Mouse (Mus musculus) kidney, adult 2 months (tissue): ENCODE results near the gene Olfr1200. TPM values are rescaled to one million over a fixed set of nuclear protein-coding genes. Genes with fewer than 3 reads are reported as not detected.

ENCODE experiments used
- DNase-seq: peaks from one replicate; pipeline ENCODE4 v3.0.0; 2021
- H3K27ac ChIP-seq: fragments of 200-500 bp; 2 replicates; pipeline ENCODE4 v1.5.1; 2012; ENCODE audit warnings: low read depth, low read length, control low read depth, inconsistent platforms; ENCODE audit not compliant: insufficient read depth
- H3K27me3 ChIP-seq: fragments of 200-500 bp; replicated peaks from 2 replicates; pipeline ENCODE4 v1.6.1; 2012; ENCODE audit warnings: mild to moderate bottlenecking, moderate library complexity, low read length, inconsistent platforms; ENCODE audit not compliant: control insufficient read depth, insufficient read depth
- H3K36me3 ChIP-seq: fragments of 200-500 bp; 2 replicates; pipeline ENCODE4 v1.6.1; 2012; ENCODE audit warnings: mild to moderate bottlenecking, moderate library complexity, low read length, inconsistent platforms; ENCODE audit not compliant: control insufficient read depth, insufficient read depth
- H3K4me1 ChIP-seq: fragments of 200-500 bp; 2 replicates; pipeline ENCODE4 v1.6.1; 2011; ENCODE audit warnings: low read length; ENCODE audit not compliant: control insufficient read depth, insufficient read depth
- H3K4me3 ChIP-seq: fragments of 200-500 bp; 2 replicates; pipeline ENCODE4 v1.5.1; 2011; ENCODE audit warnings: mild to moderate bottlenecking, low read depth, low read length, control low read depth; ENCODE audit not compliant: insufficient read depth
- CTCF ChIP-seq: fragments of 200-500 bp; conservative IDR thresholded peaks from 2 replicates; pipeline ENCODE4 v1.5.1; 2011; ENCODE audit warnings: low read depth, mild to moderate bottlenecking, control low read depth, low read length, moderate library complexity, mixed read lengths; ENCODE audit not compliant: insufficient read depth, insufficient read length
- POLR2A ChIP-seq: fragments of 200-500 bp; IDR thresholded peaks from one replicate; pipeline ENCODE4 v1.6.1; 2011; ENCODE audit warnings: low read depth, low read length, control low read depth
- WGBS: fragments of 180-500 bp; shearing (Covaris S2); methylation state at CpG from one replicate; pipeline ENCODE4 v1.1.7; 2018; 5-methylcytosine and 5-hydroxymethylcytosine counted together
- polyA plus RNA-seq: library from polyadenylated mRNA; depleted of rRNA; stranded (reverse); fragments of >200 nt; gene quantifications from 2 replicates; pipeline ENCODE4 v1.2.3, GENCODE M21; 2012; rRNA removed

Gene Olfr1200
- polyA plus RNA-seq = not detected in 2 replicates

DNA sequence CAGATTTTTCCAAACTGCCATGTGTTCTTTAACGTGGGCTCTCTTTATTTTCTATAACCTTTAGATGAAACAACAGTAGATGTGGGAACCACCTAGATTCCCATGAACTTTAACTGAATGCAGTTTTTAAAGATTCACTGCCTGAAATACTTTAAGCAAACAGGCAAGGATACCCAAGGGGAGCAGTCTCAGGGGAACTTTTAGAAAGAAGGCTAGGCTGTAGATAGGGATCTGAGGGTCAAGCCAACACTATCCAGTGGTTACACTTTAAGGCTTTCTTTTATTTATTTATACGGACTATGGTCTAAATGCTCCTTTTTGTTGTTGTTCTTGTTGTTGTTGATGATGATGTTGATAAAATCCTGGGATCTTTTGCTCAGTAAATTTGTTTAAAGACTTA is at the start of gene Olfr1200:
Gene Olfr1200 (minus strand): TSS at position 101 of the 400 bp plus-strand sequence.
- Histone ChIP-seq H3K36me3 (no peaks in the 10 kb centered on the region), H3K4me1 (no peaks in the 10 kb centered on the region), H3K4me3 (no peak within 1 kb of the TSS), H3K27ac (no peak within 1 kb of the TSS), H3K27me3 (no peaks in the 10 kb centered on the region)
- DNase-seq = no peak
- 65% methylated on average over 2 of the region's 2 CpGs for WGBS
- TF ChIP-seq CTCF (no peak), POLR2A (no peak)

DNA sequence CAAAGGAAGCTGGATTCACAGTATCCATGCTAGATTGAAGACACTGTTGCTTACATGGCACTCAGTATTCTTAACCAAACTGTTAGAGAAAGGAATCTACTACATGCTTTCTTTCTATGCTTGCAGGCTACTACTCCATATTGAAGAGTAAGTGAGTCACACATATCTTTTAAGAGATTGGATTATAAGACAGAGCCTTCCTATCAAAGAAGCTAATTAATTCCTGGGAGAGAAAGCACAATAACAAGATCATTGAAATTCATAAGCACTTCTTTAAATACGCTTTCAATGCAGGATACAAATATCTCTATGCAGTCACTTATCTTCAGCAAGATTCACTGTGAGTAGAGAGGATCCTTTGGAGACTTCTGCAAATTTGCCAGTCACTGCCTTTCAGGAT is 43.9 kb upstream of the Olfr1200 start, which contains the start of gene Olfr1202:
Gene Olfr1202 (plus strand): TSS at position 301 of the 400 bp plus-strand sequence.
- no peak within 1 kb of the TSS for H3K4me3 ChIP-seq
- no peak for TF ChIP-seq CTCF
- no peak within 1 kb of the TSS for H3K27ac ChIP-seq
- H3K27me3 ChIP-seq = no peaks in the 10 kb centered on the region
- DNase-seq = no peak
- no peaks in the 10 kb centered on the region for H3K4me1 ChIP-seq
- H3K36me3 ChIP-seq = no peaks in the 10 kb centered on the region
- 67% methylated on average over 1 of the region's 1 CpGs for WGBS

DNA sequence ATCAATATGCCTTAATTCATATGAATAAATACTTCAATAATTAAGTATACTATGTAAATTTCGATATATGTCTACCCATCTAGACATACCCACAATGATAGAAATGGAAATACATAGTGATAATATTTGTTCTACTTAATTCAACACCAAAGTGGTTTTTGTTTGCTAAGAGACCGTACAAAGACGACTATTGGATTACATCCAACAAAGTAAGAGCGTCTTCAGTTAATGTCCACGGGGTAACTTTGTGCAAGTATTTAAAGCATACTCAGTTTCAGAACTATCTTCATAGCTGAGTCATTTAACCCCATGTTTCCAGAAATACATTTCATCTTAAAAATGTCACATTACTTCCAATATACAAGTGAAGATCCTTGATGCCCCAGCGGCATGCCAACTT is 22.4 kb upstream of the Olfr1200 start, which contains the start of gene Olfr1201:
Gene Olfr1201 (plus strand): TSS at position 301 of the 400 bp plus-strand sequence.
- Histone ChIP-seq H3K27ac (no peak within 1 kb of the TSS), H3K4me3 (no peak within 1 kb of the TSS), H3K27me3 (no peaks in the 10 kb centered on the region), H3K4me1 (no peaks in the 10 kb centered on the region), H3K36me3 (no peaks in the 10 kb centered on the region)
- WGBS = 80% methylated on average over 6 of the region's 6 CpGs
- no peak for DNase-seq
- no peak for TF ChIP-seq POLR2A
- no peak for TF ChIP-seq CTCF

DNA sequence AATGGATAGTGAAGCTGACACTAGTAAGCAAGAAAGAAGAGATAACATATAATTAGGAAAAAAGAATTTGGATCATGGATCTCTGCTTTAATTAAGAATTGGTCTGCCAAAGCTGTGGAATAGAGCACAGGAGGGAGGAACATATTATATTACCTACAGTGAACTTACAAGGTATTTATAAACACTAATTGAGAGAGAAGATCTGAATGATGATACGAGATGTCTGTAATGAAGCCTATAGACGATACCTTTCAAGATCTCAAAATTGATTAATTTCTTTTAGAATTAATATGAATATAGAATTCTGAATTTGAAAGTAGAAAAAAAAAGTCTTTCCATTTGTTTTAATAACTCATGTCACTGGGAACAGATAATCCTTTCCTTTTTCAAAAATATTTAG is 9.9 kb downstream of the Olfr1200 start, which contains the start of gene Olfr1199:
Gene Olfr1199 (minus strand): TSS at position 101 of the 400 bp plus-strand sequence.
- Histone ChIP-seq H3K4me1 (no peaks in the 10 kb centered on the region), H3K27ac (no peak within 1 kb of the TSS), H3K27me3 (no peaks in the 10 kb centered on the region), H3K4me3 (no peak within 1 kb of the TSS), H3K36me3 (no peaks in the 10 kb centered on the region)
- DNase-seq = no peak
- 68% methylated on average over 2 of the region's 2 CpGs for WGBS
- TF ChIP-seq POLR2A (no peak), CTCF (no peak)

DNA sequence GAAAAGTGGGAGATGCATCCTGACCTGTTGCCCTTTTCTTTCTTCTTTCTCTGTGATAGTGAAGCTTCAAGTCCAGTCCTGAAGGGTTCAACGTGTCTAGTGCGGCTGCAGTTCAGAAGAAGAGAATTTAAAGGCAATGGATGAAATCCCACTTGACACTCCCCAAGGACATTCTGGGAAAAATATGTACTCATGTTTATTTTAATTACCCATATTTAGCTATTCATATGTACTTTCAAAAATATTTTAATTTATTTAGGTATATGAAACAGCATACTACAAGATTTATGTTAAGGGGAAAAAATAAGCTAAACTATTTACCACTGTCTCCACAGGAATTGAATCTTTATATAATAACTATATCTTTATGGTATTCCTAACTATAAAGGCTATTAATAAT is 19.0 kb downstream of the Olfr1200 start, which contains the start of gene Olfr1198:
Gene Olfr1198 (minus strand): TSS at position 101 of the 400 bp plus-strand sequence.
- 94% methylated on average over 2 of the region's 2 CpGs for WGBS
- TF ChIP-seq POLR2A (no peak), CTCF (no peak)
- no peak for DNase-seq

DNA sequence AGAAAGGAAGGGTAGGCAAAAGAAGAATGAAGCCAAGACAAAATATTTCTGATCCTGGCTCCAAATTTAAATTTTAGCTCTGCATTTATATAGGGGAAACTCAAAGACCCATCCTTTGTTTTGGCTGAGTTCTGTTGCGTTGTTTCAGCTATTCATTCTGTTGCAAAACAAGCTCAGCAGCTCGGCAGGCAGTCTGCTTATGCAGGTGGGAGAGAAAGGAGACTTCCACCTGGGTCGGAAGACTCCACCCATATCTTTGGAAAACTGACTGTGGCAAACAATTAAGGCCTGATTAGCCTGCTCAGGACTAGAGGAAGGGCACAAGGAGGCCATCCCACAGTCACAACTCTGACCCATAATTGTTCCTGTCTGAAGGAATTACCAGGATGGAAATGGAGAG is 26.9 kb downstream of the Olfr1200 start:
- H3K4me3 ChIP-seq = no peak overlapping the region
- H3K27me3 ChIP-seq = no peaks in the 10 kb centered on the region
- no peak for TF ChIP-seq CTCF
- TF ChIP-seq POLR2A = no peak
- WGBS = 63% methylated on average over 3 of the region's 3 CpGs
- no peak for DNase-seq
- no peaks in the 10 kb centered on the region for H3K36me3 ChIP-seq
- H3K27ac ChIP-seq = no peak overlapping the region
- H3K4me1 ChIP-seq = no peaks in the 10 kb centered on the region

More for the DNA sequence above, 19.0 kb downstream of the Olfr1200 start, which contains the start of gene Olfr1198:
- H3K27ac ChIP-seq = no peak within 1 kb of the TSS
- H3K36me3 ChIP-seq = no peaks in the 10 kb centered on the region
- H3K4me3 ChIP-seq = no peak within 1 kb of the TSS
- H3K27me3 ChIP-seq = no peaks in the 10 kb centered on the region
- H3K4me1 ChIP-seq = no peaks in the 10 kb centered on the region

DNA sequence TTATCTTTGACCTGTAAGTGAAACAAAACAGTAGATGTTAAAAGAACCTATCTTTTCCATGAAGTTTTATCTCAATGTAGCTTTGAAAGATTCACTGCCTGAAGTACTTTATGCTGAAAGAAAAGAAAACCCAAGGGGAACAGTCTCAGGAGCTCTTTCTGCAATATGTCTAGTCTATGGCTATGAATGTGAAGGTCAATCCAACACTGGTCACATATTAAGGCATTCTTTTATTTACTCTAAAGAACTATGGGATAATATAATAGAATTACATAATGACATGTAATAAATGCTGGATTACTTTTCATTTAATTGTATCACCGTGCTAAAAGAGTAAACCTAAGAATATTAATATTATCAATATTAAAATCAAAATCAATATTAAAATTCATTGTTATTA is 38.0 kb downstream of the Olfr1200 start, which contains the start of gene Olfr1197:
Gene Olfr1197 (minus strand): TSS at position 101 of the 400 bp plus-strand sequence.
- Histone ChIP-seq H3K27me3 (no peaks in the 10 kb centered on the region), H3K27ac (no peak within 1 kb of the TSS), H3K4me1 (no peaks in the 10 kb centered on the region), H3K36me3 (no peaks in the 10 kb centered on the region), H3K4me3 (no peak within 1 kb of the TSS)
- no peak for DNase-seq
- TF ChIP-seq CTCF = no peak
- TF ChIP-seq POLR2A = no peak
- 84% methylated on average over 1 of the region's 1 CpGs for WGBS

Other genes starting within 250 kb of the Olfr1200 start
- gene Olfr1188, start 213.6 kb downstream of the Olfr1200 start, polyA plus RNA-seq = not detected in 2 replicates
- gene Olfr1189, start 184.0 kb downstream of the Olfr1200 start, polyA plus RNA-seq = not detected in 2 replicates
- gene Olfr1191-ps1, start 129.9 kb downstream of the Olfr1200 start, polyA plus RNA-seq = not detected in 2 replicates
- not detected in 2 replicates for gene Olfr1192-ps1, start 122.0 kb downstream of the Olfr1200 start, polyA plus RNA-seq
- gene Olfr1193, start 94.9 kb downstream of the Olfr1200 start, polyA plus RNA-seq = not detected in 2 replicates
- not detected in 2 replicates for gene Olfr1195, start 81.3 kb downstream of the Olfr1200 start, polyA plus RNA-seq
- gene Olfr1196, start 65.9 kb downstream of the Olfr1200 start, polyA plus RNA-seq = not detected in 2 replicates
- gene Olfr1197, start 38.1 kb downstream of the Olfr1200 start, polyA plus RNA-seq = not detected in 2 replicates
- gene Olfr1198, start 19.1 kb downstream of the Olfr1200 start, polyA plus RNA-seq = not detected in 2 replicates
- not detected in 2 replicates for gene Olfr1199, start 10.0 kb downstream of the Olfr1200 start, polyA plus RNA-seq
- not detected in 2 replicates for gene Olfr1201, start 22.5 kb upstream of the Olfr1200 start, polyA plus RNA-seq
- not detected in 2 replicates for gene Olfr1202, start 44.0 kb upstream of the Olfr1200 start, polyA plus RNA-seq
- not detected in 2 replicates for gene Olfr1205, start 59.2 kb upstream of the Olfr1200 start, polyA plus RNA-seq
- not detected in 2 replicates for gene Olfr1204, start 78.8 kb upstream of the Olfr1200 start, polyA plus RNA-seq
- not detected in 2 replicates for gene Olfr1206, start 92.7 kb upstream of the Olfr1200 start, polyA plus RNA-seq
- gene Olfr1208, start 131.8 kb upstream of the Olfr1200 start, polyA plus RNA-seq = not detected in 2 replicates
- not detected in 2 replicates for gene Olfr1209, start 144.7 kb upstream of the Olfr1200 start, polyA plus RNA-seq
- gene Olfr1211, start 167.6 kb upstream of the Olfr1200 start, polyA plus RNA-seq = not detected in 2 replicates
- gene Olfr1212, start 183.5 kb upstream of the Olfr1200 start, polyA plus RNA-seq = not detected in 2 replicates
- not detected in 2 replicates for gene Gm13762, start 209.8 kb upstream of the Olfr1200 start, polyA plus RNA-seq
- gene Olfr1214, start 222.2 kb upstream of the Olfr1200 start, polyA plus RNA-seq = not detected in 2 replicates
- gene Olfr1215, start 236.5 kb upstream of the Olfr1200 start, polyA plus RNA-seq = not detected in 2 replicates
- not detected in 2 replicates for gene Olfr1216, start 247.9 kb upstream of the Olfr1200 start, polyA plus RNA-seq